Mouse (Mus musculus) kidney, adult 2 months (tissue): ENCODE measurements around the gene Stk19. TPM values are rescaled to one million over a fixed set of nuclear protein-coding genes. Genes with fewer than 3 reads are reported as not detected.
"Not testable (repeated sequence)": the region's sequence is repeated elsewhere in the genome, so short reads cannot be mapped to it uniquely, and the experiment has no call there.

Source experiments
- DNase-seq: peaks from one replicate; pipeline ENCODE4 v3.0.0; 2021
- H3K27ac ChIP-seq: fragments of 200-500 bp; 2 replicates; pipeline ENCODE4 v1.5.1; 2012; ENCODE audit warnings: low read depth, low read length, control low read depth, inconsistent platforms; ENCODE audit not compliant: insufficient read depth
- H3K27me3 ChIP-seq: fragments of 200-500 bp; replicated peaks from 2 replicates; pipeline ENCODE4 v1.6.1; 2012; ENCODE audit warnings: mild to moderate bottlenecking, moderate library complexity, low read length, inconsistent platforms; ENCODE audit not compliant: control insufficient read depth, insufficient read depth
- H3K36me3 ChIP-seq: fragments of 200-500 bp; 2 replicates; pipeline ENCODE4 v1.6.1; 2012; ENCODE audit warnings: mild to moderate bottlenecking, moderate library complexity, low read length, inconsistent platforms; ENCODE audit not compliant: control insufficient read depth, insufficient read depth
- H3K4me1 ChIP-seq: fragments of 200-500 bp; 2 replicates; pipeline ENCODE4 v1.6.1; 2011; ENCODE audit warnings: low read length; ENCODE audit not compliant: control insufficient read depth, insufficient read depth
- H3K4me3 ChIP-seq: fragments of 200-500 bp; 2 replicates; pipeline ENCODE4 v1.5.1; 2011; ENCODE audit warnings: mild to moderate bottlenecking, low read depth, low read length, control low read depth; ENCODE audit not compliant: insufficient read depth
- CTCF ChIP-seq: fragments of 200-500 bp; conservative IDR thresholded peaks from 2 replicates; pipeline ENCODE4 v1.5.1; 2011; ENCODE audit warnings: low read depth, mild to moderate bottlenecking, control low read depth, low read length, moderate library complexity, mixed read lengths; ENCODE audit not compliant: insufficient read depth, insufficient read length
- POLR2A ChIP-seq: fragments of 200-500 bp; IDR thresholded peaks from one replicate; pipeline ENCODE4 v1.6.1; 2011; ENCODE audit warnings: low read depth, low read length, control low read depth
- WGBS: fragments of 180-500 bp; shearing (Covaris S2); methylation state at CpG from one replicate; pipeline ENCODE4 v1.1.7; 2018; 5-methylcytosine and 5-hydroxymethylcytosine counted together
- polyA plus RNA-seq: library from polyadenylated mRNA; depleted of rRNA; stranded (reverse); fragments of >200 nt; gene quantifications from 2 replicates; pipeline ENCODE4 v1.2.3, GENCODE M21; 2012

Gene Stk19
- polyA plus RNA-seq, 1 experiment, result 35.7 TPM

DNA sequence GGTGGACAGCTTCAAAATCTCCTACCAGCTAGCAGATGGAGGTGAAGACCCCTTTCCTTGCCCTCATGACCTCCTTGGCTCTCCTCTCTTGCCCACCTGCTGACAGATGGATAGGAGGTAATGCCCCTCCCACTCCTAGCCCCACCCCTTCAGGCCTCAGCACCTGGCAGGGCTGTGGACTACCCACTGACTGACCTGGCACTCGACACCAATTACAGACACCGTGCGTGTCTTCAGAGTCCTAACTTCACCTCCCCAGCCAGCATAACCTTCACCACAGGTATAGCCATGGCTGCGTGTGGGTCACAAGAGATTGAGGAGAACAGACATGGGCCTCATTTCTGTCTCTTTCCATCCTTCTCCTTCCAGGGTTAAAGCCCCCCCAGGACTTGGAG is 37.2 kb downstream of the Stk19 start:
- Histone ChIP-seq H3K27ac (no peak overlapping the region), H3K4me3 (no peak overlapping the region), H3K4me1 (no peaks in the 10 kb centered on the region), H3K36me3 (no peaks in the 10 kb centered on the region), H3K27me3 (no peaks in the 10 kb centered on the region)
- TF ChIP-seq CTCF (no peak), POLR2A (no peak)
- 90% methylated on average over 4 of the region's 4 CpGs for WGBS
- no peak for DNase-seq

DNA sequence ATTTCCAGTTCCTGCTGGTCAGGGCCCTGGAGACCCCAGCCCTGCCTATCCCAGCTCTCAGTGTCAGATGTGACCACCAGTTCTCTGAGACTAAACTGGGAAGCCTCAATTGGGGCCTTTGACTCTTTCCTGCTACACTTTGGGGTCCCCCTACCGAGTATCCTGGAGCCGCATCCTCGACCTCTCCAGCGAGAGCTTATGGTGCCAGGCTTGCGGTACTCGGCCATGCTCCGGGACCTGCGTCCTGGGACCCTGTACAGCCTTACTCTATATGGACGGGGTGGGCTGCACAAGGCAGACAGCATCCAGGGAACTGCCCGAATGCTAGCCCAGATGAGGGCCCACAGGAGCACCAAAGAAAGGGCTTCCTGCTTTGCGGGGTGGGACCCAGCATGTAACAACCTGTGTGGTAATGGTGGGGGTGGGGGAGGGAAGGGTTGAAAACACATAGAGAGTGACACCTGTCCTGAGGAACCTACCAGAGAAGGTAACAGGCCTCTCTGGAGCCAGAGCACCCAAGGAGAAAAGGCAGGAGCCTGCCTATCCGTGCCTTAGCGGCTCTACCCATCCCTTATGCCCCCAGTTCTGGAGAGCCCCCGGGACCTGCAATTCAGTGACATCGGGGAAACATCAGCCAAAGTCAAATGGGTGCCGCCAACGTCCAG is 37.7 kb downstream of the Stk19 start:
- no peak for DNase-seq
- WGBS, result 94% methylated on average over 17 of the region's 17 CpGs
- no peaks in the 10 kb centered on the region for H3K36me3 ChIP-seq
- no peaks in the 10 kb centered on the region for H3K27me3 ChIP-seq
- TF ChIP-seq POLR2A, result no peak
- no peak for TF ChIP-seq CTCF
- H3K4me1 ChIP-seq, result no peaks in the 10 kb centered on the region
- no peak overlapping the region for H3K27ac ChIP-seq
- H3K4me3 ChIP-seq, result no peak overlapping the region

DNA sequence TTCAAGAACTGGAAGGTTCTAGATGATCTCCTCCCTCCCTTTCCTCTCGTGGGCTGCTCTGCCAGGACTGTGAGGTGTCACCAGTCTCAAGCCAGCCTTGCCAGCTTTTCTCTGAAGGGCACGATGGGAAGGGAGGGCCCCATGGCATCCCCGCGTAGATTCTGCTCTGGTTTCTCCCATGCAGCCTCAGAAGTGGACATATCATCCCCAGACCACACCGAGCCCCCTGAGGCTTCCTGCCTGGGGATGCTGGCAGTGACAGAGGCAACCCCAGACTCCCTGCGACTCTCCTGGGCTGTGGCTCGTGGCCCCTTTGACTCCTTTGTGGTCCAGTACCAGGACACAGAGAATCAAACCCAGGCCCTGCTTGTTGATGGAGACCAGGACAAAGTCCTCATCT is 38.7 kb downstream of the Stk19 start:
- H3K27me3 ChIP-seq, H3K4me1 ChIP-seq, H3K36me3 ChIP-seq, H3K4me3 ChIP-seq, DNase-seq, H3K27ac ChIP-seq: not testable (repeated sequence)
- 82% methylated on average over 7 of the region's 7 CpGs for WGBS

- not testable (repeated sequence) for H3K36me3 ChIP-seq, H3K27ac ChIP-seq, H3K27me3 ChIP-seq, H3K4me3 ChIP-seq, DNase-seq, H3K4me1 ChIP-seq
- 83% methylated on average over 10 of the region's 10 CpGs for WGBS
Measured at GRCm38 (mm10) chr17:34797211-34797995, 39.3 kb downstream of the Stk19 start.

DNA sequence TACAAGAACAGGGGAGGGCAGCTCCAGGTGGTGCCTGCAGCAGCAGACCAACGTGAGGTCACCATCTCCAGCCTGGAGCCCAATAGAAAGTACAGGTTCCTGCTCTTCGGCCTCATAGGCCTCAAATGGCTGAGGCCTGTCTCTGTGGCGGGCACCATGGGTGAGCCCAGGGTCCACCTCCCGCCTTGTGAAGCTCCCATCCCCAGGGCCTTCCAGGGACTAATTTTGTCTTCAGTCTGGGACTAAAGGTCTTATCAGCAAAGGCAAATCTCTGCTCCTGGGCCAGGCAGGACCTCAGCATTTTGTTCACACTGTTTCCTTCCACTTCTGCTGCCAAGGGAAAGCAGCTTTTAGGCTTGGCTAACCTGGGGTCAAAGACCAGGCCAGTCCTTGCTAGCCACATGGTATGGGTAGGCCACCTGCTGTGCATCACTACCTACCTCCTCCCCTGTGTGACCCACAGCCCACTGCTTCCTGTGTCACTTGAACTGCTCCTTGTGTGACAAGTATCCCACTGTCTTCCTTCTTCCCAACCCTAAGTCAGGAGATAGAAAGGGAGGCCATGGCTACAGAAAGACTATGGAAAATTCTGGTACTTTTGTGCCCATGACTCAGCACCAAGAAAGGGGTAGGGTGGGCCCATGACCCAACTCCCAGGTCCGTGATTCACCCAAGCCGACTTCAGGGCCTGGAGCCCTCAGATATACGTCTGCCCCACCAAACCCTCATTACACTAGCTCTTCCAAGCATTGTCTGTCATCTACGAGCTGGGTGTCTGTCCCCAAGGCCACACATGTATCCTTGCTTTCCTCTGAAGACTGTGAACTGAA is 40.2 kb downstream of the Stk19 start:
- Histone ChIP-seq H3K36me3 (no peaks in the 10 kb centered on the region), H3K27ac (no peak overlapping the region), H3K27me3 (no peaks in the 10 kb centered on the region), H3K4me3 (no peak overlapping the region), H3K4me1 (no peaks in the 10 kb centered on the region)
- TF ChIP-seq CTCF (no peak), POLR2A (no peak)
- peak; percentile 14 for DNase-seq
- 88% methylated on average over 8 of the region's 8 CpGs for WGBS

DNA sequence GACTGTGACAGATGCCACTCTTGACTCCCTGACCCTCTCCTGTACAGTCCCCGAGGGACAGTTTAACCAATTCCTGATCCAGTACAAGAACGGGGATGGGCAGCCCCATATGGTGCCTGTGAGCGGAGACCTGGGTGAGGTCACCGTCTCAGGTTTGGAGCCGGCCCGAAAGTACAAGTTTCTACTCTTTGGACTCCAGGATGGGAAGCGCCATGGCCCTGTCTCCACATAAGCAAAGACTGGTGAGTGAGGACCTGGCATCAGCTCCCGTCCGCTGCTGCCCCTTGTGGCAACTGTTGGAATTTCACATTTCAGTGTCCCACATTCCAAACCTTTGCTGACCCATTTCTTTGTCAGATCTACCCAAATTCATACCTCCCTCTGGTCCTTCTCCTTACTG is 41.1 kb downstream of the Stk19 start:
- peak; percentile 52 for DNase-seq
- Histone ChIP-seq H3K27ac (no peak overlapping the region), H3K4me1 (no peaks in the 10 kb centered on the region), H3K4me3 (no peak overlapping the region), H3K27me3 (no peaks in the 10 kb centered on the region), H3K36me3 (no peaks in the 10 kb centered on the region)
- TF ChIP-seq POLR2A (no peak), CTCF (peak; percentile 56)
- 56% methylated on average over 9 of the region's 9 CpGs for WGBS

- Histone ChIP-seq H3K36me3 (no peaks in the 10 kb centered on the region), H3K27ac (no peak overlapping the region), H3K4me1 (no peaks in the 10 kb centered on the region), H3K4me3 (no peak overlapping the region), H3K27me3 (no peaks in the 10 kb centered on the region)
- DNase-seq, result no peak
- TF ChIP-seq POLR2A, result no peak
- TF ChIP-seq CTCF, result no peak
- 86% methylated on average over 10 of the region's 10 CpGs for WGBS
Measured at GRCm38 (mm10) chr17:34795016-34795415, 41.7 kb downstream of the Stk19 start.
